Mouse (Mus musculus) Muller cell, postnatal 12 days (primary cell): ENCODE measurements around the gene Ppp6r3.

Experiments used
- DNase-seq: peaks from one replicate; pipeline ENCODE4 v3.0.0-alpha.2; 2015; ENCODE audit errors: inconsistent ontology term

Ppp6r3 gene

DNA sequence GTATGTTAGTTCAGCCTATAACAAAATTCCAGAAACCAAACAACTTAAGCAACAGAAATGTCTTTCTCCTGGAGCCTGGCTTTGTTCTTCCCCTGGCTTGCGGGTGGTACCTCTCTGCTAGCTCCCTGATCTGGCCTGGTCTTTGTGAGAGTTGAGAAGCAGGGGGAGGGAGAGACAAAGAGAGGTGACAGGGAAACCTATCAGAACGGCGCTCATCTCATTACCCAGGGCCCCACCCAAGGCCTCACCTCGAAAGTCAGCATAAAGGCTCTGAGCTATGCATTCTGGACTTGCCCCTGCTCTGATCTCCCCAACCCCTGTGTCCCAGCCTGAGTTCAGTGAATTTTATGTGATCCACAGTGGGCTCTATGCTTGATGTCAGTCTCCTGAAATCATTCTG, 140.9 kb downstream of the Ppp6r3 start:
- no peak for DNase-seq

DNA sequence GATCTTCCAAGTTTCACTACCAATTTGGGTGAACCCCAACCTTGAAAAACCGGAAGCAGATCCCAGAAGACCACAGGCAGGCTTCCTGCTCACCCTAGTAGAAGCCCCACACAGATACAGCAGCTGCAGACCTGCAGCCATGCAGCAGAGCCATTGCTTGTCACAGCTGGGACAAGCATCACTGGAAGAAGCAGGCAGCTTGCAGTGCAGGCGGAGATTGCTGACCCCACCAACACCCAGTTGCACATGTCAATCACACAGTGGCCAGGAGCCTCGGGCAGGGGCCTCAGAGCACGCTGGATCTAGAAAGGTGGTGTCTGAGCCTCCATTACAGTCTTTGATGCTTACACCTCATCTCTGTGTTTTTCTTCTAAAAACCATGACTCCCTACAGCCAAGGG, 141.4 kb downstream of the Ppp6r3 start:
- DNase-seq, result no peak

DNA sequence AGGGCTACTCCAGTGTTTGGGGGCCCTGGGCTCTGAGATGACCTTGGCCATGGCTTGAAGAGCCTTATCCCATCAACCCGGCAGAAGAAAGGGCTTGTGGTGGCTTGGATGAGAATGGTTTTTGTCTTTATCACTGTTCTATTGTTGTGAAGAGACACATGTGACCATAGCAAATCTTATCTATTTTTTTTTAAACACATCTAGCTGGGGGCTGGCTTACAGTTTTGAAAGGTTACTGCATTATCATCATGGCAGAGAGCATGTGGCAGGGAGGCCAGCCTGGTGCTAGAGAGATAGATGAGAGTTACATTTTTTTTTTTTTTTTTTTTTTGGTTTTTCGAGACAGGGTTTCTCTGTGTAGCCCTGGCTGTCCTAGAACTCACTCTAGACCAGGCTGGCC, 143.6 kb downstream of the Ppp6r3 start:
- no peak for DNase-seq

DNA sequence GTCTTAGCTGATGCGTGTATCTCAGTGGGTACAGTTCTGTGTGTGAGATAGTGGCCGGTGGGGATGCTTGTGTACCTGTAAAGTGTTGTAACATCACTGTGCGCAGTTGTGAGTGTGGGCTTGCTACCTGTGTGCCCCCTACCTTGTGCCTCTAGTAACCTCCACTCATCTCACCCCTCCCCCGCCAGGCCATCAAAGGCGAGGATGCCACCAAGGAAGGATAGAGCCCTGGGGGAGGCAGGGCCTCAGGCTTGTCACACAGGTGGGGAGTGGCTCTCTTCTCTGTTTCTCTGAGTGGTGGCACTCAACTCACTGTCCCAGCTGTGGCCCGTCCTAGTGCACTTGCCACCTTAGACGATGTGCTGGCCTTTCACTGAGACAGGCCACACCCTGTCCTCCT, 144.5 kb downstream of the Ppp6r3 start:
- no peak for DNase-seq

DNA sequence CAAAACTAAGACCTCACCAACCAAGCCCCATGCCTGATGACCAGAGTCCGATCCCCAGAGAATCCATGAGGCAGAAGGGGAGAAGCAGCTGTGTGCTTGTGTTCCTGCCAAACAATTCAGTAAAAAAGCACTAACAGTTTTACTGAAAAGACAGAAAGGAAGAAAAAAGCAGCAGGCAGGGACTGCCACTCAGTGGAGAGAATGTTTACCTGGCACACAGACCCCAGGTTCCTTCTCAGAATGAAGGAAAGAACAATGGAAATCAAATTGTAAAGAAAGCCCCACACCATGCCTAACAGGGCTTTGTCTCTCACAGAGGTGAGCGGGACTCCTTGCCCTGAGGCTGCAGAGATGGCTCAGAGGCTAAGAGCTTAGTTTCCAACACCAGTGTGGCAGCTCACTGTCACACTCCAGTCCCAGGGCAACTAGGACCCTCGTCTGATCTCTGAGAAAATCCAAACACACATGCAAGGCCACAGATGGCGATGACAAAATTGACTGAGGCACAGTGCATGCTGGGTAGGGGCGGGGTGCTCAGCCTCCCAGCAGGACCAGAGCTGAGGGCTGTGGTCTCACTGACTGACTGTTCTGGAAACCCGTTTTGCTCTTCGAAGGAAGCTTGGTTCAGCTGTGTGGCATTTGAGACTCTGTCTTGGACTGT, 146.3 kb downstream of the Ppp6r3 start:
- DNase-seq, result no peak

DNA sequence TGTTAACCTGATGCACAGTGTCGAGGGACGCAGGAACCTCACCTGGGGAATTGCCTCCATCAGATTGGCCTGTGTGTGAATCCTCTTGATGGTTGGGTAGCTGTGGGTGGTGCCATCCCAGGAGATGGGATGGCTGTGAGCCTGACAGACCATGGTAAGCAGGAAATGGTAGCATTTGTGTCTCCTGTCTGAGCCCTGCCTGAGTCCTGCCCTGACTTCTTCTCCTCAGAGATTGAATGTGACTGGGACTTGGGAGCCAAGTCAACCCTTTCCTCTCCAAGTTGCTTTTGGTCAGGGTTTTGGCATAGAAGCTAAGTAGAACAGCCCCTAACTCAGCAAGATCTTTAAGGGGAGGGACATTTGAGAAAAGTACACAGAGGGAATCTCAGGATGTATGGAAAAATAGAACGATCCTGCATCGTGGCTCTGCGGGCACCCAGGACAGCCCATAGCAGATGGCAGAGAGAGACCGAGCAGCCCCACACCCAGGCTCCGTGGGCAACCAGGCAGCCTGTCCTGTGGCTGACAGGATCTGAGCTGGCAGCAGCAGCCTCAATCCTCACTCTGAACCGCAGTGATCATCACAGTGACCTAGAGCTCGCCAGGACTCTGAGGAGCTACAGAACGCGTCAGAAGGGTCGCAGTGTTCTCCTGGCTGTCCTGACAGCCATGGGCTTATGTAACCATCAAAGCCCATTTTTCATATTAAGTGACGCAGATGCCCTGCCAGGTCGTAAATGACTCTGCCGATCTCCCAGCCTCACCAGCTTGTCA, 147.3 kb downstream of the Ppp6r3 start:
- DNase-seq, result no peak

DNA sequence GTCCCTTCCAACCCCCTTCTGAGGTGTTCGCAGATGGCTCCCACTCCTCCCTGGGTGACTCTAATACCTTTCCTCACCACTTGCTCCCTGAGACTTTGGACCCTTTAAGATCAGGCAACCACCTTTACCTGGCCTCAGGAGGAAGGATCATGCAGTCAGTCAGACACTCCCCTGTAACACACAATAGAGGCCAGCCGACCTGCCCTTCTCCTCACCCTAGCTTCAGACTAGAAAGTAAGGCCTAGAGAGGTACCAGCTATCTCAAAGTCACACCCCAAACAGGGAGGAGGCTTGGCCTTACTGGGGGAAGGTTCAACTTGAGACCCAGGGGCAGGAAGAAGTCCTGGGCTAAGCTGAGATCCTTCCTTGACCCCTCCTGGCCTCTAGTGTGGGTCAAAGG, 151.3 kb downstream of the Ppp6r3 start:
- DNase-seq, result no peak

DNA sequence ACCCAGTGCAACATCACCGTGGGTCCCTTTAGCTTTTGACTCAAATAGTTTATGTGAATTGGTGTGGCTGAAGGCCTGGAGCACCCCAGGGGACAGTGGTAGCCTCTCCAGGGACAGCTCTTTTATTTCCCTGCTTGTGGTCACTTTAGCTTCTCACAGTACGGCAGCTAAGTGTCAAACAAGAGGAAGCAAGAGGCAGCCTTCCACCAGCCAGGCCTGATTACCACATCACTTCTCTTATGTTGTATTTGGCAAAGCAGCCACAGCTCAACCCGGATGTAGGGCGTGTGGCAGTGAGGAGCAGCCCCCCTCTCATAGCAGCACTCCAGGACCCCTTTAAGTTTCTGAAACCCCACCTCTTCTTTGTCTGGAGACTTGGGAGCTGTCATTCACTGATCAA, 152.6 kb downstream of the Ppp6r3 start:
- DNase-seq, result no peak

DNA sequence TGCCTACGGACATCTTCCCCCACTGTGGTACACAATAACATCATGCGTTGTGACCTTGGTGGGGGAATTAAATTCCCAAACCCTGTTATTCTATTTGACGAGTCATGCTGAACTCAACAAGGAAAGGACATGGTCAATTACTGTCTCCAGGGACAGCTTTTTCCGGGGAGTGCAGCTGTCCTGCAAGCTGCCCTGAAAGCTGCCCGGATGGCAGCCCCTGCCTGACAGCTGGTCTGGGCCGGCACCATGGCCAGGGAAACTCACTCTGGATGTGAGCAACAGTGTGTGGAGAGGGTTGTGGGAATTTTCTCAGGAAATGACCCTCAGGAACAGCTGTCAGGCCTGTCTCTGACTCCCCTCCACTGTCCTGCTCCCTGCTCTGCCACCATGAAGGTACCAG, 153.1 kb downstream of the Ppp6r3 start:
- no peak for DNase-seq

DNA sequence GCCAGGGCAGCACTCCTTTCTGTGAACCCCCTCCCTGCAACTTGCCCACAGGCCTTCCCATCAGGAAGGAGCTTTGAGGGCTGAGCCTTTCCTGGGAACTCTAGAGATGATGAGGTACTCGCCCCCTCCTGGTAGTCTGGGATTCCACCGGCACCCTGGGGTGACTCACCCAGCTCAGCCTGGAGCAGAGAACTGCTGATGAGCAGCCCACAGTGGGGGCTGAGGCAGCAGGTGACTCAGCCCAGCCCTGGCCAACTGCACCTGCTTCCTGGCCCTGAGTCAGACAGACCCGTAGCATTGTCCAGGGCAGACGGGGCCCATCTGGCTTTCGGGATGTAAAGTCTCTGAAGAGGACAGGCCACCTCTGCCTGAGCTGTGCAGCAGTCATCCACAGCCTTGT, 156.3 kb downstream of the Ppp6r3 start:
- DNase-seq, result peak; percentile 85

DNA sequence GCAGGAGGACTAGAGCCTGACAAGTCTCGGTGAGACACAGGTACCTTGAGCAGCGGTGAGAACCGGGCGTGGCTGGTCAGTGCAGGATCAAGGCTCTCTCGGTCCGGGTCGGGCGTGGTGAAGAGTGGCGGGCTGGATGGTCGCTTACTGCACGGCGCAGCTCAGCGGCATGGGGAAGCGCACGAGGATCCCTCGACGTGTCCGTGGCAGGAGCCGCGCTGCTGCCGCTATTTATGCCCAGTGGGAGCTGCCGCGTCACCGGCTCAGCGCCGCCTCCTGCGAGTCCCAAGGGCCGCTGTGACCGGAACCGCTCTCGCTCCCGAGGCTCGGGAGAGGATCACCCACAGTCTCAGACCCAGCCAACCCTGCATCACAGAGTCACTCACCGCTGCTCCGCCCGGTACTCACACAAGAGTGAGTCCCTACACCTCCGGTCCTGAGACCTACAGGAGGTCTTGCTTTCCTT, 161.2 kb downstream of the Ppp6r3 start, which contains the start of gene Gal:
Gene Gal (minus strand): TSS at position 277 of the 466 bp plus-strand sequence.
- DNase-seq, result peak; percentile 35

DNA sequence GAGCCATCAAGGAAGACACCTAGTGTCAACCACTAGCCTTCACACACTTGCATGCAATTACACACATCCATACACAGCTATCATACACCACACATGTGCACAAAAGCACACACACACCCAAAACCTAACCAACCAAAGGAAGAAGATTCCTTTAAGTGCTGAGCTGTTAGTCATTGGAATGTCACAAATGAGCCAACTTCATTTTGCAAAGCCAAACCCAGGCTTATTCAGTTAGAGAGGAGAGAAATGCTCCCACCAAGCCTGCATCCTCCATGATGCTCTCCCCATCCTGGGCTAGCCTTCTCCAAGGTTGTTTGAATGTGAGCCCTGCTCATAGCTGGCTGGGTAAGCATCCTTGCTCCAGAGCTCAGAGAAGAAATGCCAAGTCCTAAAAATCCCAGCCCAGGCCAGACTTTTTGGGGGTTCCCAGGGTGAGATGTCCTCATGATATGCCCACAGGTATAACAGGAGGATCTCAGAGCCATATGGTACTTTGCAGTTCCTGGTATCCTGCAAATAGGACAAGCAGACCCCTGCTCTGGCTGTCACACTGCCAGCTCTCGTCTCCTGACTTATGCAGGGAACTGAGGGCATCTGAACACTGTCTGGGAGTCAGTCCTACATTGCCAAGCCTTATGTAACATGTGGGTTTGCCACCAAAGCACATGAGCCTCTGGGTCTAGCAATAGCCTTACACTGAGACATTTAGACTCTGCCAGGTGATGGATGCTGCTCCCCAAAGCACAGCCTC, 169.8 kb downstream of the Ppp6r3 start:
- peak; percentile 64 for DNase-seq
